Mouse (Mus musculus) megakaryocyte-erythroid progenitor cell, adult 5-6 weeks (primary cell): ENCODE measurements around the gene Cdh13. TPM values are rescaled to one million over a fixed set of nuclear protein-coding genes. Genes with fewer than 3 reads are reported as not detected.

Source experiments
- ATAC-seq: replicated peaks from 2 replicates; pipeline ENCODE4 v1.8.0; 2016; ENCODE audit warnings: mild to moderate bottlenecking, inconsistent platforms; ENCODE audit not compliant: severe bottlenecking, poor library complexity, low FRiP score, low TSS enrichment
- total RNA-seq, 2 experiments: library from RNA; stranded (forward) in 1 of 2; stranded (reverse) in 1 of 2; fragments of 200-1000, 215-1000 nt in 1 of 2; fragments of >200 nt in 1 of 2; fragmentation: Nextera tagmentation in 1 of 2; gene quantifications; 2 replicates each; pipeline ENCODE4 v1.2.3; 2014 to 2017

Gene Cdh13
- not detected in 2 replicates for total RNA-seq (2014; fragmentation: Nextera tagmentation)
- total RNA-seq (2017), result not detected in 2 replicates

DNA sequence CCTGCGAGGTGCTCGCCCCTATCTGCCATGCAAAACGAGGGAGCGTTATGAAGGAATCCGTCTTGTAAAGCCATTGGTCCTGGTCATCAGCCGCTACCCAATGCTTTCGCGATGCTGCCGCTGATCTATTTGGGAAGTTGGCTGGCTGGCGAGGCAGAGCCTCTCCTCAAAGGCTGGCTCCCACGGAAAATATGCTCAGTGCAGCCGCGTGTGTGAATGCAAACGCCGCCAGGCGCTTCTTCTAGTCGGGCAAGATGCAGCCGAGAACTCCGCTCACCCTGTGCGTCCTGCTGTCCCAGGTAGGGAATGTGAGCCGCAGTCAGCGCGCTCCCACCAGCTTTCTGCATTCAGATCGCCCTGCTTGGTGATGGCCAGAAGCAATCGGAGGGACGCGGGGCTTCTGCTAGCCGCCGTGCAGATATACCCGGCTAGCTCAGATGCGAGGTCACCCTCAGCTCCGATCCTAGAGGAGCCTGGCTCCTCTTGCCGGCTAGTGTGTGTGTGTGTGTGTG, at the start of gene Cdh13:
Cdh13 (plus strand) TSS at position 134 of the 512 bp plus-strand sequence.
- no peak for ATAC-seq

- no peak for ATAC-seq
Observed at GRCm38 (mm10) chr8:118235626-118236025, 47.9 kb upstream of the Cdh13 start.

DNA sequence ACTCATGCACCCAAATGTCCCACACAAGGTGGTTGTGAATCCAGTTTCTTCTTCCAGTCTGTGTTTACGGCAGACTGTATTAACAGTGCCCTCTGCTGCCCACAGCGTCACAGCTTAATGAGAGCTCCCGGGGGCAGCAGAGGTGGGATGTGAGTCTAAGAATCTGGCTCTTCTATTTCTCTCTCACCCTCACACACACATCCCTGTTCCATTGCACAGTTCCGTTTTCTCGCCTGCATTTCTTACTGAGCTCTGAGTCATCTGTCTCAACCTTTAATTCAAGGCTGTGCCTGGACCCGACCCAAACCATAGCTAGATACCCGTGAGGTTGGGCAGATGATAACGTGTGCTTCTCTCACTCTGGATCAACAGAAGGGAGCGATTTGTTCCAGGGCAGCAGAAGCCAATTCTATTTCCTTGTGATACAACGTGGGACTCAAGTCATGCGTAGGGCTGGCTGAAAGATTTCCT, 46.3 kb upstream of the Cdh13 start:
- no peak for ATAC-seq

GRCm38 (mm10) chr8:118238156-118238555, 45.4 kb upstream of the Cdh13 start:
- no peak for ATAC-seq

DNA sequence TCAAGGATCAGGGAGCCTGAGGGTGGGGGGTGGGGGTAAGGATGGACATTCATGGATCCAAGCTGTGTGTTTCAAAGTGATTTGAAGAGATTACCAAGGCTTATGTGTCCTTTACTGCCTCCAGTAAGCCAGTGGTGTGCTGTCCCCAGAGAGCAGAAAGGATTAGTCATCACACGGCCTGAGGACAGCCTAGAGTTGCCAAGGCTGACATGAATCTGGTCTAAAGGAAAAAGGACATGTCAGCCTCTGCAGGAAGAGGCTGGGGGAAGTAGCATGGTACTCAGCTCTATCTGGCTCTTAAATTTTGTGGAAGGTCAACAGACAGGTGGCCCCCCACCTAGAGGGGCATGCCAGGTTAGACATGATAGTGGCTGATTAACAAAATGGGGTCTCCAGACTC, 44.3 kb upstream of the Cdh13 start:
- no peak for ATAC-seq

DNA sequence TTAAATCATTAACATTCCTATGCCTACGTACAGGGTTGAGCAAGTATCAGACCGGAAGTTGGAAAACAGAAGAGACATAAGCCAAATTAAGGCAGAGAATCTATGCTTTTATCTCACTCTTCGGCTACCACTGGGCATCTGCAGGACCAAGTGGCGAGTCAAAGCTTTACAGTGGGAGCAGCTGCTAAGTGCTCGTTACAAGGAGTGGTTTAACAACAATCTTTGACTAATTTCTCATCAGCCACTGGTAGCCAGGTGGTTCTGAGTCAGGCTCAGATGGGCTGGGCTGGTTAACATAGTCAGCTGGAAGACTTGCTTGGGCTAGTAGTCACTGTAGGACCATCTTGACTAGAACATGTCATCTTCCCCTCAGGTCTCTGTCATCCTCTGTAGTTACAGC, 34.2 kb upstream of the Cdh13 start:
- ATAC-seq, result no peak

GRCm38 (mm10) chr8:118249923-118250322, 33.6 kb upstream of the Cdh13 start:
- ATAC-seq, result no peak

GRCm38 (mm10) chr8:118263117-118263516, 20.4 kb upstream of the Cdh13 start:
- ATAC-seq, result no peak

DNA sequence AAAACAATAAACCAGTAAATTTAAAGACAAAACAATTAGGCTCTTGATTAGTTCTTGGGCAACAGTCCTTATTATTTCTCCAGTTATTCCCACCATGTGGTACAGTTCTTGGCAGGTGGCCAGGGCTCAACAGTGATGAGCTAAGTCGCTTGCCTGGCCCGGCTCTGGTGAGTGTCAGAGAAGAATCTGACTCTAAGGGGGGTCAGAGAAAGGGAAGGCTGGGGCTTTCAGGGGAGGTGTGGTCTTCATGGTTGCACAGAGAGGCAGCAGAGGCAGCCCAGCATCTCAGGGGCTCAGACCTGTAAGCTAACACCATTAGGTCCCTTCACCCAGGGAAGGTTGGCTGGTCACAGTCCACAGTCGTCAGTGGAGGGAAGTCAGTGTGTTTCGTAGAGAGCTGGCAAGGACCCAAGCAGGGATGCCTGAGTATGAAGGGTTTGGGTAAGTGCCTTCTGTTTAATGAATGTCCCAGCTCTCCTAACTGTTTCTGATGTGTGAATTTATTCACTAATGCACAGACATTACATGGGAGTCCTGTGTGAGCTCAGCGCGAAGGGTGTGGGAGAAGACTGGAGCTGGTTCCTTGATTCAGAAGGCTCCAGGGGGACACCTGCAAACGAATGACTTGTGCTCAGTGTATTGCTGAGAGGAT, 12.7 kb upstream of the Cdh13 start:
- no peak for ATAC-seq

- ATAC-seq, result no peak
Observed at GRCm38 (mm10) chr8:118272493-118272892, 11.0 kb upstream of the Cdh13 start.

GRCm38 (mm10) chr8:118274243-118274642, 9.3 kb upstream of the Cdh13 start:
- ATAC-seq, result no peak

DNA sequence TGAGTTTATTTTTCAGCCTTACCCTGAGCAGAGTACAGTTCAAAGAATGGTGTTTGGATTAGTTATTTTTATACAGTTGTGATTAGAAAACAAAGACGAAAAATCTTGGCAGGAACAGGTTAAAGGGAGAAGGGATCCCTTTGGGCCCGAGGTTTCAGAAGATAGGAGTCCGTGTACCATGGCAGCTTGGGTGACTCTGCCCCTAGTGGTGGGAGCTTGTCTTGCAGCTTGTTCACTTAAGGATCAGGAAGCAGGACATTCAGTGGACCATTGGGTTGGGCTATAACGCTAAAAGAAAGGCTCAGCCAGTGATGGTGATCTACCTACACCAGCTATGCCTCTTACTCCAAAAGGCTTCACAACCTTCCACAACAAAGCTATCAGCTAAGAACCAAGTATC, 8.8 kb upstream of the Cdh13 start:
- ATAC-seq, result no peak

DNA sequence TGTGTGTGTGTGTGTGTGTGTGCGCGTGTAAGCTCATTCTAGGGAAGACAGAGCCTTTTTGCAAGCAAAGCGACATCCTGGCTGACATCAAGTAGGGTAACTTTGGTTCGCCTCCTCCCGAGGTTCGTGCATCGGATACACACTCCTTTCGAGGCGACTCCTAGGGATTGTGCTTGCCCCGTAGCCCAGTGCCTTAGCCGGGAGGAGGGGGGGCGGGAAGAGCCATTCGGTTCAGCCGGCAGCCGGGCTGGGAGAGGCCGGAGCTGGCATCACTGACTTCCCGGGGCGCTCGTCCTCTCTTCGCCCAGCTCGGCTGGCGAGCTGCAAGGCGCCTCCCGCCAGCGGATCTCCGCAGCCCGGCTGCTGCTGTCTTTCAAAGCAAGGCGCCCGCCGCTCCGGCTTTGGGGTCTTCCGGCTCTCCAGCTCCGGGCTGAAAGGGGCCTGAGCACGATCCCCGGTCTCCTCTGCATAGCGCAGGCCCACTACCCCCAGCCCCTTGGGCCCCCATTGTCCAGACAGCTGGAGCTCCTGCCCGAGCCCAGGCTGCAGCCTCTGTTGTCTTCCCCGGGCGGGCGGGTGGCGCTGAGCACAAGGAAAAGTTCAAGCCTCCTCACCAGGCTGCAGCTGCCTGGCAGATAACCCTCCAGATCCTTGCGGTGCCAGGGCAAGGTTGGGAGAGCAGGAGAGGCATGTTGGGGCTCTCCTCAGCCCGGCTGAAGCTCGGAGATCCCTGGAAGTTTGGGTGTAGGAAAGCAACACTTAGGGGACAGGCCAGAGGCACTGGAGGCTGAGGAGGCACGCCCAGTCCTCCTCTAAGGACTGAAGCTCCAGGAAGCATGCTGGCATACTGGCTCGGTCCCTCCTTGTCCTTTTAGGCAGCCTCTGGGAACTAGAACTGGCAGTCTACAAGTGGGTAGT, 838 bp downstream of the Cdh13 start:
- ATAC-seq, result no peak

DNA sequence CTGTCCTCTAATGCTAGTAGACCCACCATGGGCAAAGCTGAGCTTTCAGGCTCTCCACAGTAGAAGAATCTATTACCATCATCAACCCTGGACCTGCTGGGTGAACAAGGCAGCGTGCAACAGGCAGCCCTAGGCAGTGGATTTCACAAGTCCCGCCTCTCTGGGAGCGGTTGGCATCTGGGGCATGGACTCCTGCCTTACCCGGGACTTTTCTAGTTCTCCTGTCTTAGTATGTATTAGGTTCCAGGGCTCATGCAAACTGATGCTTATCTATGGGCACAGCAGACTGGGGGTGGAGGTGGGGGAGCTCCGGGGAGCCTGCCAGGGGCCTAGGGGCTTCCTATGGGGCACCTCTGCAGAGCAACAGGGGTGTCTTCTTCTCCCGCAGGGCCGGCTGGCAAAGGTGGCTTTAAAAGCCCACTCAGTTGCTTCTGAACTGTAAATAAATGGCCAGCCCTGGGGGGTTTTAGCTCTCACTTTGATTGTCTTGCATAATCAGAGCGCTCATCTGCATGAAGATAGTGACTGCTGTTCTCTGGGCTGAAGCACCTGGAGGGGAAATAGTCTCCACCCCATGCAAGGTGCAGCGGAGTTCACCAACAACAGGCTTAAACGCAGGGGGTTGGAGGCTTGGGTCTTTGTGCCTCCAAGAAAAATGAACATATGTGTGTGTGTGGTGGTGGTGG, 2.2 kb downstream of the Cdh13 start:
- no peak for ATAC-seq

DNA sequence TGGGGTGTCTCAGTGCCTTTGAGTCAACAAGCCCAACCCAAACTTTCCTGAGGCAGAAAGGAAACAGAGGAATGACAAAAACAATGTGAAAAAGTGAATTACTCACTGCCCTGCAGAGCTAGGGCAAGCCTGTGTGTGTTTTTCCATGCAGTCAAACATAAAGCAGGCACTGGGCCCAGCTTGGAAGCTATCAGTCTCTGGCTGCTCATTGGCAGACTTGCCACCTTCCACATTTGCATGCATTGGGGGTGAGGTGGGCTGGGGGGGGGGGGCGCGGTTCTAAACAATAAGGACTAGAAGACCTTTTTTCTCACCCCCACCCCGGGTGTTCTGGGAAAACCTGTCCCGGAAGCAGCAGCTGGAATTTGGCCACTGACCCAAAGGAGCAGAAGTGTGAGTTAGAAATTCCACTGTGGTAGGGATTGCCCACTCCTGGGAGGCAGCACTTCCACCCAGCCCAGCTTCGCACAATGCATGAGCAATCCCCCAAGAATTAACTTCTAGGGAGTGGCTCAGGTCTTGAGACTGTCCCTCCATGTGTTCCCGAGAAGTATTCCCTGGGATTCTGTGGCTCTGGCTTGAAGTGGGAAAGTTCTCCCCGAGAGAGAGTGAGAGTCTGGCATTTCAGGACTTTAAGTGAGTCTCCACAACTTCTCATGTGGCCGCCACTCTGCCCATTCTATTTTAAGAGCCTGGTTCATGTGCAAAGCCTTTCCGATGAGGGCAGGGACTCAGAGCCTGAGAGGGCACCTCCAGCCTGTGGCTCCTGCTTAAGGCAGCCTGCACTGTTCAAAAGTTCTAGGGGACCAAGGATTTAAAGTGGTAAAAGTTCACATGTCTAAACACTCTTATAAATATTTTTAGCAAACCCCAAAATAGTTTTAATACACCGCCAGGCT, 3.0 kb downstream of the Cdh13 start:
- no peak for ATAC-seq

GRCm38 (mm10) chr8:118287496-118287895, 4.0 kb downstream of the Cdh13 start:
- no peak for ATAC-seq

- ATAC-seq, result no peak
Observed at GRCm38 (mm10) chr8:118288259-118288952, 4.9 kb downstream of the Cdh13 start.

DNA sequence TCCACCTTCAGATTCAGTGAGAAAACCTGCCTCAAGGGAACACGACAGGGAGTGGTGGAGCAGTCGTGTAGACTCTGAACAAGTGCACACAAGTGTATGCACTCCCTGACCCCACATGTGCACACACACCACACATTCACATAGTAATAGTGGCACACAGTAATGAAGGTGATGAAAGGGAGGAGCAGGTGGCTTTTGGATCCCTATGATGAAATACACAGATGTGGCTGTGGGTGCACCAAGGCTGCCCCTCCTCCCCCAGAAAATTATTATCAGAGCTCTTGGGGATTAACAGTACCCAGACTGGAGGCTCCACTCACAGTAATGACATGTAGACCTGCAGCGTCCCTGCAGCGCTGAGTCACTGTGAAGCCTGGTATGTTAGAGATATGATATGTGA, 5.6 kb downstream of the Cdh13 start:
- ATAC-seq, result no peak
